Mouse (Mus musculus) telencephalon, adult 2 months (tissue): ENCODE data around the gene Sgsm2.
"Not testable (repeated sequence)": the region's sequence is repeated elsewhere in the genome, so short reads cannot be mapped to it uniquely, and the experiment has no call there.

ENCODE experiments used
- DNase-seq: peaks from one replicate; pipeline ENCODE4 v3.0.0-alpha.2; 2011; ENCODE audit warnings: low read depth, low spot score

Gene Sgsm2

DNA sequence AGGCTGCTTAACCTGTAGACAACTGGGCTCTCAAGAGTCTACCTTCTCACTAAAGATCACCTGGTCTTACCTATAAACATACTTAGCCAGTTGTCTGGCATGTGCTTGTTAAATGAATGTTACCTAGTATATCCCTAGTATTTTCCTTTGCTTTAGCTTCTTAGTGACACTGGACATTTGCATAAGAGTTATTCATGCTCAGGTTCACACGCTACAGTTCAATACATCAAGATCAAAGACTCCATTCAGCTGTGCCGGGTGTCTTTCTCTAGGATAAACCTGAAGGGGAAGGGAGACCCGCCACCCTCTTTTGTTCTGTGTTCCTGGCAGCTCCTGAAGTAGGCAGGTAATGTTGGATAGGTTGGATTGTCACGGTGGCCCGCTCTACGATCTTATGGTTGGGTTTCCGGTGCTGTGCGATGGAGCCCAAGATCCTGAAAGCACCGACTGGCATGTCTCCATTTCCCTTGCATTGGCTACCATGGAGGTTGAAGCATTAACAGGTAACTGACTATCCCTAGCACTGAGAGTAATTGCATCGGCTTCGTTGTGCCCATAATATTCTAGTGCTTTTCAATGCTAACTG, 67.8 kb downstream of the Sgsm2 start:
- no peak for DNase-seq

DNA sequence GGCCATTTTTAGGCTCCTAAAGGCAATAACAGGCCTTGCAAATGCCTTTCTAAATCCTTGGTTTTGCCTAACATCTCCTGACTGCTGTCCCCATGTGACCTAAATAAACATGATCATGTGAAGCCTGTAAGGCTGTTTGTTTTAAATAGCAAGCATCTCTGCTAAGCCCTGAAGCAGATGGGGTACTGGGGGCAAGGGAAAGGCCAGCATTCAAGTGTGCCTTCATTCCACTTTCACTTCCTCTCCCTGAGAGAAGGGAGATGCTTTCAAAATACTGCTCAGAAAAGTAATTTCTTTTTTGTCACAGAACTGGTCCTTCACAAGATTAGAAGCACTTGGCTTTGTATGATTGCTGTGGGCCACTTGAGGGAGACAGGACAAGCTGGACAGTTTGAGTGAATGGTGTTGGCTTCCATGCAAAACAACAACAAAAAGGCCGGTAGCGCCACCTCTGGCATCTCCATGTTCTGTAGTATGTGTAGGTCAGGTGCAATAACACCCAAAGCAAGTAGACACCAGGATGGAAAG, 68.4 kb downstream of the Sgsm2 start:
- DNase-seq = no peak

DNA sequence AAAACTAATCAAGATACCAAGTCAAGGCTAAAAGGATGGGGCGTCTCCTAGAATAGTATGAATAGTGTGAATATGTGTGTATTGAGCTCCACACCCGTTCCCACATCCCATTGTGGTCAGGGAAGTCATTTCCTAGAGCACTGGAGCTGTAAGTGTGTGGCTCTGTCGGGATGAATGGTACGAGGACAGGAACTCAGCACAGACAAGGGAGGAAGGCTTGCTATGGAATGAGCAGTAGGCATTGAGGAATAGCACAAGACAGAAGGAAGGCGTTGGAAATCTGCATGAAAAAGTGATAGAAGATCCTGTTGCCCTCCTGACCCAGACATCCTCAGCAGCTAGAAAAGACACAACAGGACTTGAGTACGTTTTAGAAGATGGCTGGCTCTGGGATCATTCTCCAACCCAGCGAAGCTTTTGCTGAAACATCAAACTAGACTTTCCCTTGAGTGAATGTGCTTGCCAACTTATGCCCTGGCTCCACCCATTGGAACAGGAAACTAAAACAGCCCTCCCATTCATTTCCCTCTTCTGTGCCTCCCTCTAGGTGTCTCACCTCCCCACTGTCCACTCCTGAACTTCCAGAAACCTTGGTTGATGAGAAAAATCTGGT, 69.0 kb downstream of the Sgsm2 start:
- DNase-seq = no peak

- no peak for DNase-seq
Measured at GRCm38 (mm10) chr11:74826702-74827101, 70.2 kb downstream of the Sgsm2 start.

DNA sequence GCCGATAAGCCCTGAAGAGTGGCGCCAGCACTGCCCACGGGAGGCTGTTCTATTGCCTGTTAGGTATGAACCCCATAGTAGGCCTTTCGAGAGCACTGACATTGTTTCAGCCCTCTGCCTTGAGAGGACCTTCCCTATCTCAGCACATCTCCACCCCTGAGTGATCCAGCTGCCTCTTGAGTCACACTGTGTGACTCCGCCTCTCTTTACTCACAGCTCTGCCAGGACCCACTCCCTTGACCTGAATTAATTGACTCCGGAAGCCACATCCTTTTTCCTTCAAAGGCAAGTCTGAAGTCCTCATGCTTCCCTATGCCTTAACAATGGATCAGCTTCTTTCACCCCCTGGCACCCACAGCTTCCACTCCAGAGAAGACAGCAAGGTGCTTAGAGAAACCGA, 70.7 kb downstream of the Sgsm2 start:
- DNase-seq = no peak

- DNase-seq = no peak
Measured at GRCm38 (mm10) chr11:74822746-74823440, 74.0 kb downstream of the Sgsm2 start.

DNA sequence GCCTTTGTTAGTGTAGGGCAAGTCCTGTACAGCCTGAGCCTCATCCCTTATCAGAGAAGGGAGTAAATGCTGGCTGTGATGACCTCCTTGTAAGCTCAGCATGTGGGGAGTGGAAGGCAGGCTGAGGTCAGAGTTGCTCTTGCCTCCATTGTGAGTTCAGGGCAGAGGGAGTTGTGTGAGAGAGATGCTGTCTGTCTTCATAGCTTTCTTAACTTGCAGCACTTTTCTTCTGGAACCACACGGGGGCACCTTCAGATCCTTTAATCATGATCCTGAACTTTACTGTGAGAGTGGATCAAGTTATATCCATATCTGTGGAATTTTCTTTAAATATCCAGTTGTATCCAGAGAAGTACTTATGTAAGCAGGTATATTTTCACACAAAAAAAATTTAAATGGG, 75.4 kb downstream of the Sgsm2 start:
- DNase-seq = no peak

- no peak for DNase-seq
Measured at GRCm38 (mm10) chr11:74820921-74821320, 75.9 kb downstream of the Sgsm2 start.

DNA sequence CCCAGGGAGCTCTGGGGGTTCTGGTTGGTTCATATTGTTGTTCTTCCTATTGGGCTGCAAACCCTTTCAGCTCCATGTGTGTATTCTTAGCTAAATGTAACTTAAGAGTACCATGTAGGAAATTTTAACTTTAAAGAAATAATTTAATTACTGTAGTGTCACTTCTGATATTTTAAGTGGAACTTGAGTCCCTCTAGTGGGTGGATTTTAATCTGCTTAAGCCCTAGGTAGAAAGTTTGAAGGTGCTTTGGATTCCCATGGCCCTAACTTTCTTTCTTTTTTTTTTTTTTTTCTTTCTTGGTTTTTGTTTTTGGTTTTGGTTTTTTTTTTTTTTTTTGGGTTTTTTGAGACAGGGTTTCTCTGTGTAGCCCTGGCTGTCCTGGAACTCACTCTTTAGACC, 81.1 kb downstream of the Sgsm2 start:
- DNase-seq = no peak

DNA sequence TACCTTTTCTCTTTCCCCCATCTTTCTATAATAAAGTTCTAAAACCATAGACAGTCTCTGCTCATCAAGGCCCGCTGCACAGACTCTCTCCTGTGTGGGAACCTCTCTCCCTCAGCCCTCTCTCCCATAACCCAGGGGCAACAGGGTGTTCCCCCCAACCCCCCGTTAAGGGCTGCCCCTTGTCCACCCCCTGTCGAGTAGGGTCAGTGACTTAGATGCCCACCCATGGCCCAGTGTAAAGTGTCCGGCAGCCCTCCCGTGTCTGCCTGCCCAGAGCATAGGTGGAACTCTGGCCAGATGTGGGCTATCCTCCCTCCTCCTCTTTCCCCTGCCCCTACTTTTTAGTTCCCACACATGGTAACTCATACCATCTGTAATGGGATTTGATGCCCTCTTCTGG, 85.3 kb downstream of the Sgsm2 start:
- no peak for DNase-seq

DNA sequence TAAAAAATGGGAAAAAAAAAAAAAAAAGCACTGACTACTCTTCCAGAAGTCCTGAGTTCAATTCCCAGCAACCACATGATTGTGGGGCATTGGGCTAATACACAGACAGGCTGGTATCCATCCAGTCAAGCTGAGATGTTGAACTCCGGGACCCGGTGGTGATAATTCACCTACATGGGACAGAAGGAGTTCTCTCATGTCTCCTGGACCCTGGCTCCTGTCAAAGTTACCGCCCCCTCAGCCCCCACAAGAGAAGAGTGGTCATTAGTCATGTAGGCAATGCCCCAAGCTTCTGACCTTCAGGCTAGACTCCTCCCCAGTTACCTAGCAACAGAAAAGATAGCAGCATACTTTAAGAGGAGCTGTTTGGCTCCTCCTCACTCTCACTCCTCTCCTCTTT, 85.8 kb downstream of the Sgsm2 start:
- not testable (repeated sequence) for DNase-seq

- DNase-seq = no peak
Measured at GRCm38 (mm10) chr11:74810134-74810533, 86.7 kb downstream of the Sgsm2 start.

DNA sequence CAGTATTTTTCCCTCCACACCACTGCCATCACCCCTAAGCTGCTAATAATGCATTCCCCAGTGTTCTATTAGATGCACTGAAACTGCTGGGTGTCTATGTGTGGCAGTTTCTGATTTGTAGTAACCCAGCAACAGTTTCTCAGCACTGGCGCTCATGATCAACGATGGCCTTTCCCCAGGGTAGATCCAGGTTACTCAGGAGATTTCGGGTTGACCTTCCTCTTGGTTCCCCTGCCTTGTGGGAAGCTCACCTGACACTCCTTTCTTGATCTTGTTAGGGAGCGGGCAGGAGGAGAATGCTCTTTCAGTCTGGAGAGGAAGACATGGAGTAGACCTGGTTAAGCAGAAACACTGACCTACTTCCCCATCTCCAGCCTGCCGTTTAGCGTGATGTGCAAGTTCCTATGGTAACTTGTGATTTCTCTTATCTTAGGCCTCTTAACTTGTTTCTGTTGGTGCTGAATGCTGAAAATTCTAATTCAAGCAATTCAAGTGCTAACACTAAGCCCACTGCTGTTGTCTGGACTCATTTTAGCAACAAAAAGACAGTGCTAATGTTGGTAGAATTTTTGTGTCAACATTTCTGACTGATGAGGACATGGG, 88.5 kb downstream of the Sgsm2 start:
- DNase-seq = no peak

GRCm38 (mm10) chr11:74807246-74807882, 89.5 kb downstream of the Sgsm2 start:
- DNase-seq = no peak

DNA sequence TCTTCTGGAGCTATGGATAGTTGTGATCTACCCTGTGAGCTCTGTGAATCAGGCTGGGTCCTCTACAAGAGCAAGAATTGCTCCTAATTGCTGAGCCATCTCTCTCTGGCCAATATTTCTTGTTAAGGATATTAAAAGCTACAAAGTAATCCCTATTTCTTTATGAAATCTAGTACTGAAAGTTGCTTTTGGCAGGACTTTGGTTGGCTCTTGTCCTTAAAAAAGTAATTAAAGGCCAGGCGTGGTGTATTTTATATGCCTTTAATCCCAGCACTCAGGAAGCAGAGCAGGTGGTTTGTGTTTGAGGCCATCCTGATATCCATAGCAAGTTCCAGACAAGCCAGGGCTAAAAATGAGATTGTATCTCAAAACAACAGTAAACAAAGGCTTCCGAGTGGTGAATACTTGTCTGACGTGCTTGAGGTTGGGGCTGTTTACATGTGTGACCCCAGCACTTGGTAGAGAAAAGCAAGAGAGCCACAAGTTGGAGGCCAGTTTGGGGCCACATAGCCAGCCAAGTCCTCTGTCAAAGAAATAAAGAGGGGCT, 92.7 kb downstream of the Sgsm2 start:
- no peak for DNase-seq

DNA sequence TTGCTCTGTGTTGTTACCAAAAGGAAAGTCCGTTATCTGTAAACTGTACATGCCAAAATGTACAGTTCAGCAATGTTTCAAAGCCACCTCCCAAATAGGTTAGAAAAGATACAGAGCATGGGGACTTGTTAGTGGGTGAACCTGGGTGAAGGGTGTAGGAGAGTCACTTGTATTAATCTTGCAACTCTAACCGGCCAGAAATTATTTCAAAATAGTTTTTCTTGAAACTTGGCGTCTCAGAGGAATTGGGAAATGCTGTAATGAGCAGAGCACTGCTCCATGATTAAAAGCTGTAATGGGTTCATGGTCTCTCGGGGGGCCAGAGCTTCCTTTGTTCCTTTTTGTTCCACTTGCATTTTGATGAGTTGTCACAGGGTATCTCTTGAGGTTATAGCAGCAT, 96.2 kb downstream of the Sgsm2 start:
- DNase-seq = no peak
